Mouse (Mus musculus): ENCODE data around the gene Keap1. TPM values are rescaled to one million over a fixed set of nuclear protein-coding genes. Genes with fewer than 3 reads are reported as not detected.
"Not testable (repeated sequence)": the region's sequence is repeated elsewhere in the genome, so short reads cannot be mapped to it uniquely, and the experiment has no call there.

Gene Keap1
- polyA plus RNA-seq, 1 experiment from 2014 or later: 23.2 TPM

DNA sequence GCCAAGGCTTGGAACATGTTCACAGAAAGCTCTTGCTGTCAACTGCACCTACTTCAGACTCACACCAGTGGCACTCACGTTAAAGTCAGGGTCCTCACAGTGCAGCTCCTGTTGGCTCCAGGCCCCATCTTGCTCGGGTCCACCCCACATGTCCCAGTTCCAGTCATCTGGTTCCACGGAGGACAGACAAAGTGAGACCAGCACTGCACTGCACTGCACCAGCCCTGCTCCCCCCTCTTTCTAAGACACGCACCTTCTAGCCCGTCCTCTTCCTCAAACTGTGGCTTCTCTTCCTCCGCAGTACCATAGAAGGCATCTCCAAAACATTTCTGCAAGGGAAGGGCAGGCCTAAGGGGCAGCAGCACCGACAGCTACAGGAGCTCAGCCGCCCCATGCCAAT is 37.1 kb upstream of the Keap1 start:
- no peaks in the 10 kb centered on the region for H3K27me3 ChIP-seq (ENCODE audit: control insufficient read depth, insufficient read depth, low read length)
- no peak overlapping the region for H3K4me2 ChIP-seq (ENCODE audit: low read depth, low read length)
- H3K9me3 ChIP-seq (replicated peaks; ENCODE audit: control insufficient read depth, low read length): no peaks in the 10 kb centered on the region
- no peak overlapping the region for H3K4me3 ChIP-seq (ENCODE audit: low read depth, low read length)
- no peak overlapping the region for H3K27ac ChIP-seq (replicated peaks; ENCODE audit: low read depth, low read length)
- H3K4me1 ChIP-seq (ENCODE audit: control insufficient read depth, insufficient read depth, low read length): no peaks in the 10 kb centered on the region
- peaks cover 15% of the 10 kb centered on the region for H3K36me3 ChIP-seq (replicated peaks; ENCODE audit: control insufficient read depth, insufficient read depth, low read depth, low read length)
- 94% methylated on average over 8 of the region's 8 CpGs for WGBS
- ATAC-seq (replicated peaks; ENCODE audit: insufficient number of reproducible peaks, low FRiP score, low TSS enrichment, low read depth) (no peak), DNase-seq (ENCODE audit: low spot score) (no peak)
- no peak overlapping the region for H3K9ac ChIP-seq (replicated peaks; ENCODE audit: low read length)

DNA sequence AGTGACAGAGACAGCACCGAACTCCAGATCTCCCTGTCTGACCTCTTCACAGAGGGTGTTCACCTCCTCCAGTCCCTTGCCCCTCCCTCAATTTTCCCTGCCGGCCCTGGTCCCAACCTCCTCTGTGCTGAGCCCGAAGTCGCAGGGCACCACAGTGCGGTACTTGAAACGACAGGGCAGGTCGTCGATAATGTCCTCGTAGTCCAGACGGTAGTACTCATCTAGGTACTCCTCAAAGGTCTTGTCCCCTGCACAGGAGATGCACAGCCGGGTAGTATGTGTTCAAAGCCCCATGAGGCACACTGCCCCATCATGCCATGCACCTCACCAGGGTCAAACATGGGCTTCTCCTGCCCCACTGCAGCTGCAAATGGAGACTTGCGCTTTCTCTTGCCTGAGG is 36.6 kb upstream of the Keap1 start:
- H3K4me2 ChIP-seq (ENCODE audit: low read depth, low read length): no peak overlapping the region
- no peaks in the 10 kb centered on the region for H3K9me3 ChIP-seq (replicated peaks; ENCODE audit: control insufficient read depth, low read length)
- no peak overlapping the region for H3K27ac ChIP-seq (replicated peaks; ENCODE audit: low read depth, low read length)
- H3K4me1 ChIP-seq (ENCODE audit: control insufficient read depth, insufficient read depth, low read length): no peaks in the 10 kb centered on the region
- no peak overlapping the region for H3K9ac ChIP-seq (replicated peaks; ENCODE audit: low read length)
- DNase-seq (ENCODE audit: low spot score): no peak
- no peak overlapping the region for H3K4me3 ChIP-seq (ENCODE audit: low read depth, low read length)
- H3K36me3 ChIP-seq (replicated peaks; ENCODE audit: control insufficient read depth, insufficient read depth, low read depth, low read length): peaks cover 15% of the 10 kb centered on the region
- WGBS: 90% methylated on average over 12 of the region's 12 CpGs
- ATAC-seq (replicated peaks; ENCODE audit: insufficient number of reproducible peaks, low FRiP score, low TSS enrichment, low read depth): no peak
- no peaks in the 10 kb centered on the region for H3K27me3 ChIP-seq (ENCODE audit: control insufficient read depth, insufficient read depth, low read length)

DNA sequence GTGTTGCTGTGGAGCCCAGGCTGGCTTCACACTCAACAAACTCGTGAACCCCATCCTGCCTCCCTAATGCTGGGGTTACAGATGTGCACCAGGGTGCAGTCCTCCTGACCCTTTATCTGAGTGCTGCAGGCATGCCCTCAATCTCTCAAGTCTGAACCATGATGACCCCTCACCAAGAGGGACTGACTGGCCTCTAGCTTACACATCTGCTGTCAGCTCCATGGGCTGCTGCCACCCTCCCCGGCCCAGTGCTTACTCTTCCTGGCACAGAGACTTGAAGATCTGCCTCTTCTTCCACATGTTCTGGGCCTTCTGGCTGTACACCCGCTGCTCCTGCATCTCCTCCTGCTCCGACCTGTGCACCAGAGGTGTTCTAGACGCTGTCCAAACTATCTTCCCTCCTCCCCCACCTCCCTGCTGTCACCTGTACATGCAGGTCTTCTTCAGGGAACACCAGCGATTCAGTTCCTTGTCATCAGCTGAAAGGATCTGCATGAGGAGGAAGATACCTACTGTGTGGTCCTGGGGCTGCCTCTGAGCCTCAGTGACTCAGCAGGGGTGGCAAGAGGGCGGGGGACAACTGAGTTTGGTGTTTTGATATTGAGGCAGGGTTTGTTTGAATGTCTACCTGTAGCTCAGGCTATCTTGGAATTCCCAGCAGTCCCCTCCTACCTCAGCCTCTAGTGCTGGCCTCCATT is 36.0 kb upstream of the Keap1 start:
- Histone ChIP-seq H3K36me3 (replicated peaks; ENCODE audit: control insufficient read depth, insufficient read depth, low read depth, low read length) (peaks cover 17% of the 10 kb centered on the region), H3K27ac (replicated peaks; ENCODE audit: low read depth, low read length) (no peak overlapping the region), H3K27me3 (ENCODE audit: control insufficient read depth, insufficient read depth, low read length) (no peaks in the 10 kb centered on the region), H3K9me3 (replicated peaks; ENCODE audit: control insufficient read depth, low read length) (no peaks in the 10 kb centered on the region), H3K4me1 (ENCODE audit: control insufficient read depth, insufficient read depth, low read length) (no peaks in the 10 kb centered on the region), H3K9ac (replicated peaks; ENCODE audit: low read length) (no peak overlapping the region), H3K4me3 (ENCODE audit: low read depth, low read length) (no peak overlapping the region), H3K4me2 (ENCODE audit: low read depth, low read length) (no peak overlapping the region)
- no peak for ATAC-seq (replicated peaks; ENCODE audit: insufficient number of reproducible peaks, low FRiP score, low TSS enrichment, low read depth)
- no peak for DNase-seq (ENCODE audit: low spot score)
- WGBS: 85% methylated on average over 7 of the region's 7 CpGs

GRCm38 (mm10) chr9:21274336-21274735 is 35.2 kb upstream of the Keap1 start:
- H3K4me3 ChIP-seq (ENCODE audit: low read depth, low read length): no peak overlapping the region
- H3K9ac ChIP-seq (replicated peaks; ENCODE audit: low read length): no peak overlapping the region
- no peak overlapping the region for H3K4me2 ChIP-seq (ENCODE audit: low read depth, low read length)
- no peaks in the 10 kb centered on the region for H3K9me3 ChIP-seq (replicated peaks; ENCODE audit: control insufficient read depth, low read length)
- WGBS: 96% methylated on average over 3 of the region's 3 CpGs
- DNase-seq (ENCODE audit: low spot score): no peak
- H3K27ac ChIP-seq (replicated peaks; ENCODE audit: low read depth, low read length): no peak overlapping the region
- no peaks in the 10 kb centered on the region for H3K27me3 ChIP-seq (ENCODE audit: control insufficient read depth, insufficient read depth, low read length)
- ATAC-seq (replicated peaks; ENCODE audit: insufficient number of reproducible peaks, low FRiP score, low TSS enrichment, low read depth): no peak
- no peaks in the 10 kb centered on the region for H3K4me1 ChIP-seq (ENCODE audit: control insufficient read depth, insufficient read depth, low read length)
- peaks cover 15% of the 10 kb centered on the region for H3K36me3 ChIP-seq (replicated peaks; ENCODE audit: control insufficient read depth, insufficient read depth, low read depth, low read length)

- ATAC-seq (replicated peaks; ENCODE audit: insufficient number of reproducible peaks, low FRiP score, low TSS enrichment, low read depth): no peak
- Histone ChIP-seq H3K4me1 (ENCODE audit: control insufficient read depth, insufficient read depth, low read length) (no peaks in the 10 kb centered on the region), H3K27me3 (ENCODE audit: control insufficient read depth, insufficient read depth, low read length) (no peaks in the 10 kb centered on the region), H3K9ac (replicated peaks; ENCODE audit: low read length) (no peak overlapping the region), H3K27ac (replicated peaks; ENCODE audit: low read depth, low read length) (no peak overlapping the region), H3K36me3 (replicated peaks; ENCODE audit: control insufficient read depth, insufficient read depth, low read depth, low read length) (peaks cover 13% of the 10 kb centered on the region), H3K9me3 (replicated peaks; ENCODE audit: control insufficient read depth, low read length) (no peaks in the 10 kb centered on the region), H3K4me3 (ENCODE audit: low read depth, low read length) (no peak overlapping the region), H3K4me2 (ENCODE audit: low read depth, low read length) (no peak overlapping the region)
- no peak for DNase-seq (ENCODE audit: low spot score)
- 79% methylated on average over 7 of the region's 7 CpGs for WGBS
Measured at GRCm38 (mm10) chr9:21273520-21274228, 34.5 kb upstream of the Keap1 start.

GRCm38 (mm10) chr9:21273094-21273493 is 33.9 kb upstream of the Keap1 start:
- no peak overlapping the region for H3K9ac ChIP-seq (replicated peaks; ENCODE audit: low read length)
- peaks cover 16% of the 10 kb centered on the region for H3K36me3 ChIP-seq (replicated peaks; ENCODE audit: control insufficient read depth, insufficient read depth, low read depth, low read length)
- H3K27ac ChIP-seq (replicated peaks; ENCODE audit: low read depth, low read length): no peak overlapping the region
- H3K4me1 ChIP-seq (ENCODE audit: control insufficient read depth, insufficient read depth, low read length): no peaks in the 10 kb centered on the region
- H3K4me2 ChIP-seq (ENCODE audit: low read depth, low read length): no peak overlapping the region
- H3K27me3 ChIP-seq (ENCODE audit: control insufficient read depth, insufficient read depth, low read length): no peaks in the 10 kb centered on the region
- WGBS: 85% methylated on average over 8 of the region's 8 CpGs
- H3K9me3 ChIP-seq (replicated peaks; ENCODE audit: control insufficient read depth, low read length): no peaks in the 10 kb centered on the region
- ATAC-seq (replicated peaks; ENCODE audit: insufficient number of reproducible peaks, low FRiP score, low TSS enrichment, low read depth): no peak
- DNase-seq (ENCODE audit: low spot score): no peak
- no peak overlapping the region for H3K4me3 ChIP-seq (ENCODE audit: low read depth, low read length)

DNA sequence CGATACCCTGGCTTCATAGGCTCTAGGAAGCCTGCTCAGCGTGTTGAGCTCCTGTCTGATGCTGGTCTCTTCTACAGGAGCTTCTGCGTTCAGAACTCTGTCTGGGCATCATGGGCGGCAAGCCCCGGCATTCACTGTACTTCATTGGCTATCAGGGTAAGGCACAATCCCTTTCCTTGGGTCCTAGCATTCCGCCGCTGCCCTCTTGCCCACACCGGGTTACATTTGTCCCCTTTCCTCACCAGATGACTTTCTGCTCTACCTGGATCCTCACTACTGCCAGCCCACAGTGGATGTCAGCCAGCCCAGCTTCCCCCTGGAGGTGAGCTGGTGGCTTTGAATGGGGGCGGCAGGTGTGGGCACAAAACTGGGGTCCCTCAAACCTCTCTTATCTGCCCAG is 33.2 kb upstream of the Keap1 start:
- no peak overlapping the region for H3K4me3 ChIP-seq (ENCODE audit: low read depth, low read length)
- no peaks in the 10 kb centered on the region for H3K4me1 ChIP-seq (ENCODE audit: control insufficient read depth, insufficient read depth, low read length)
- 92% methylated on average over 9 of the region's 9 CpGs for WGBS
- peaks cover 16% of the 10 kb centered on the region for H3K36me3 ChIP-seq (replicated peaks; ENCODE audit: control insufficient read depth, insufficient read depth, low read depth, low read length)
- H3K9me3 ChIP-seq (replicated peaks; ENCODE audit: control insufficient read depth, low read length): no peaks in the 10 kb centered on the region
- H3K27ac ChIP-seq (replicated peaks; ENCODE audit: low read depth, low read length): no peak overlapping the region
- H3K4me2 ChIP-seq (ENCODE audit: low read depth, low read length): no peak overlapping the region
- no peak for DNase-seq (ENCODE audit: low spot score)
- H3K27me3 ChIP-seq (ENCODE audit: control insufficient read depth, insufficient read depth, low read length): no peaks in the 10 kb centered on the region
- H3K9ac ChIP-seq (replicated peaks; ENCODE audit: low read length): no peak overlapping the region
- ATAC-seq (replicated peaks; ENCODE audit: insufficient number of reproducible peaks, low FRiP score, low TSS enrichment, low read depth): no peak

- not testable (repeated sequence) for H3K4me3 ChIP-seq (ENCODE audit: low read depth, low read length); DNase-seq (ENCODE audit: low spot score); H3K27me3 ChIP-seq (ENCODE audit: control insufficient read depth, insufficient read depth, low read length); H3K4me2 ChIP-seq (ENCODE audit: low read depth, low read length); H3K4me1 ChIP-seq (ENCODE audit: control insufficient read depth, insufficient read depth, low read length); H3K27ac ChIP-seq (replicated peaks; ENCODE audit: low read depth, low read length); ATAC-seq (replicated peaks; ENCODE audit: insufficient number of reproducible peaks, low FRiP score, low TSS enrichment, low read depth); H3K9me3 ChIP-seq (replicated peaks; ENCODE audit: control insufficient read depth, low read length); H3K9ac ChIP-seq (replicated peaks; ENCODE audit: low read length)
- WGBS: 88% methylated on average over 5 of the region's 5 CpGs
- peaks cover 11% of the 10 kb centered on the region for H3K36me3 ChIP-seq (replicated peaks; ENCODE audit: control insufficient read depth, insufficient read depth, low read depth, low read length)
Measured at GRCm38 (mm10) chr9:21269590-21269989, 30.4 kb upstream of the Keap1 start.
